In the genomic region with DNA sequence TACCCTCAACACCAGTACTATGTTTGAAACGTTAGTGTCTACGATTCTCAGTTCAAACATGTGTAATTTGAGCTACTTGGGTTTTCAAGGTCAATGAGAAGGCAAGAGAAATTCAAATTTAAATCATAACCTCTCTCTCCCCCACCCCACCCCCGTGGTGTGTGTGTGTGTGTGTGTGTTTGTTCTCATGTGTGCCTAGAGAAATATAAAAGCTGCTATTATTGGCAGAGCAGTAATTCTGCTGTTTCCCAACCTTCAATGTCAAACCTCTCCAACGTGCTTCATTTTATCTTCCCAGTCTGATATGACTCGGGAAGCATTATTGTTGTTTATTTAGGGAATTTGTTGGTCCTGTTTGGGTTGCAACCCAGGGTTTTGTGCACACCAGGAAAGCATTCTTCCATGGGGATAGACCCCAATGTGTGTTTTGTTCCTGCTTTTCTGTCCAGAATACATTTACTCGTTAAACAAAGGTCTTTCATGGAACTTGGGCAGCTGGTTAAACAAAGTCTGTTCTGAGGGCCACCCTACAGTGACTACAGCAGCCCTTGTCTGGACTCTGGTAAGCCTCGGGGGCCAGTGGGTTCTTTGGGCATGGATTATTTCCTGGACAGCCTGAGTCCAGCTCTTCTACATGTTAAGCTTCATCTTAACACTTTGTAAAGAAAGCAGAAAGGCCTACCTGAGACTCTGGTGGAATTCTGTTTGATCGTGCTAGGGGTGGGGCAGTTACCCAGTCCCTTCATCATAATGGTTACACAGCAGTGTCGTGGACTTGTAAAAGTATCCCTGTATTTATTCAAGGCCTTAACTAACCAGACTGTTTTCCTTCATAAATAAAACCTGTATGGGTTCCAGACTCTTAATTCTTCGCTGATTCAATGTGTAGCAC, we compare ENCODE assay signal across 16 mouse cellular contexts. TPM values are rescaled to one million over a fixed set of nuclear protein-coding genes. Genes with fewer than 3 reads are reported as not detected.
DNase-seq lines count a peak whose midpoint lies in the region; ATAC-seq lines count a peak whose summit lies in the region.
"Had no signal": no experiment of that assay in that cellular context is flagged by ENCODE, and none has a peak within 500 bp of the region (broad histone marks: within the 10 kb centered on the region; RNA-seq: fewer than 3 reads in every experiment).

No protein-coding gene starts in this region.

- no peaks in the 10 kb centered on the region for H3K36me3 ChIP-seq in heart, embryonic 14.5 days (ENCODE audit: control insufficient read depth, insufficient read depth, low read length)
- H3K36me3 ChIP-seq in limb, embryonic 12.5 days, result no peaks in the 10 kb centered on the region
- H3K36me3 ChIP-seq in limb, embryonic 10.5 days, result no peaks in the 10 kb centered on the region
- no peaks in the 10 kb centered on the region for H3K36me3 ChIP-seq in neural tube, embryonic 15.5 days
- H3K36me3 ChIP-seq: embryonic facial prominence, embryonic 12.5 days; forebrain, embryonic 10.5 days; kidney, embryonic 15.5 days had no signal

- no peak overlapping the region for H3K9ac ChIP-seq in heart, embryonic 14.5 days (ENCODE audit: low read length)
- no peak overlapping the region for H3K9ac ChIP-seq in limb, embryonic 12.5 days (replicated peaks)
- H3K9ac ChIP-seq in neural tube, embryonic 15.5 days (replicated peaks), result no peak overlapping the region
- H3K9ac ChIP-seq: embryonic facial prominence, embryonic 12.5 days; kidney, embryonic 15.5 days had no signal

- peak overlapping the region; percentile 94 to 96 for H3K27ac ChIP-seq in heart, embryonic 14.5 days (replicated peaks in 1 of 2; ENCODE audit: control insufficient read depth in 1 of 2, insufficient read depth in 1 of 2, low read depth in 2 of 2, low read length in 2 of 2)
- 0 out of 2 replicates have a peak overlapping the region, but pooled peaks have one; percentile 50 for H3K27ac ChIP-seq in limb, embryonic 12.5 days
- no peak overlapping the region for H3K27ac ChIP-seq in limb, embryonic 10.5 days
- 0 out of 2 replicates have a peak overlapping the region, but pooled peaks have one; percentile 20 for H3K27ac ChIP-seq in neural tube, embryonic 15.5 days (replicated peaks)
- H3K27ac ChIP-seq: embryonic facial prominence, embryonic 12.5 days; forebrain, embryonic 10.5 days had no signal

- ATAC-seq in heart, embryonic 14.5 days (ENCODE audit: insufficient number of reproducible peaks, insufficient read depth, low FRiP score, low read depth), result no peak
- ATAC-seq in limb, embryonic 12.5 days (ENCODE audit: insufficient number of reproducible peaks, insufficient read depth, low FRiP score, low TSS enrichment, low read depth), result no peak
- no peak for ATAC-seq in neural tube, embryonic 15.5 days (ENCODE audit: low FRiP score)
- ATAC-seq: activated CD4-positive, CD25-positive, alpha-beta regulatory T cell, adult 4 months had no signal

- peaks cover 24 to 28% of the 10 kb centered on the region in 2 experiments for H3K4me1 ChIP-seq in heart, embryonic 14.5 days (ENCODE audit: control insufficient read depth in 2 of 2, insufficient read depth in 2 of 2, low read length in 2 of 2)
- H3K4me1 ChIP-seq in limb, embryonic 12.5 days (replicated peaks), result peaks cover 18% of the 10 kb centered on the region
- H3K4me1 ChIP-seq in limb, embryonic 10.5 days, result peaks cover 20% of the 10 kb centered on the region
- 0 out of 2 replicates have a peak, but pooled peaks cover 2% of the 10 kb centered on the region for H3K4me1 ChIP-seq in neural tube, embryonic 15.5 days

- H3K9me3 ChIP-seq in heart, embryonic 14.5 days (ENCODE audit: control insufficient read depth, low read length), result no peaks in the 10 kb centered on the region
- no peaks in the 10 kb centered on the region for H3K9me3 ChIP-seq in limb, embryonic 12.5 days
- no peaks in the 10 kb centered on the region for H3K9me3 ChIP-seq in limb, embryonic 10.5 days (replicated peaks)
- no peaks in the 10 kb centered on the region for H3K9me3 ChIP-seq in neural tube, embryonic 15.5 days (replicated peaks)
- H3K9me3 ChIP-seq: embryonic facial prominence, embryonic 12.5 days; forebrain, embryonic 10.5 days; kidney, embryonic 15.5 days had no signal

- WGBS in heart, embryonic 14.5 days, result 46% methylated on average over 10 of the region's 10 CpGs
- 65% methylated on average over 10 of the region's 10 CpGs for WGBS in limb, embryonic 12.5 days
- 81% methylated on average over 10 of the region's 10 CpGs for WGBS in limb, embryonic 10.5 days
- 56% methylated on average over 10 of the region's 10 CpGs for WGBS in neural tube, embryonic 15.5 days

- DNase-seq in heart, adult 9 months (ENCODE audit: low spot score in 2 of 2), result no peak
- no peak for DNase-seq in limb, embryonic 10.5 days (ENCODE audit: low spot score)
- no peak for DNase-seq in neural tube, embryonic 10.5 days (ENCODE audit: extremely low spot score, low spot score)
- DNase-seq in embryo, embryonic 10.5 days (ENCODE audit: low spot score), result no peak
- DNase-seq: adrenal gland, postnatal 36 days; cerebellum, postnatal 25 days; right cerebral cortex, postnatal 4 days; thymus, postnatal 25 days had no signal

- no peak overlapping the region for H3K4me3 ChIP-seq in heart, embryonic 14.5 days (ENCODE audit: control insufficient read depth in 1 of 2, insufficient read depth in 1 of 2, low read depth in 1 of 2, low read length in 2 of 2)
- no peak overlapping the region for H3K4me3 ChIP-seq in limb, embryonic 12.5 days (replicated peaks)
- H3K4me3 ChIP-seq in limb, embryonic 10.5 days, result no peak overlapping the region
- H3K4me3 ChIP-seq in neural tube, embryonic 15.5 days (replicated peaks), result no peak overlapping the region
- H3K4me3 ChIP-seq: embryonic facial prominence, embryonic 12.5 days; forebrain, embryonic 10.5 days; kidney, embryonic 15.5 days had no signal

- no peak overlapping the region for H3K4me2 ChIP-seq in heart, embryonic 14.5 days (ENCODE audit: low read length)
- no peak overlapping the region for H3K4me2 ChIP-seq in limb, embryonic 12.5 days
- H3K4me2 ChIP-seq in neural tube, embryonic 15.5 days, result no peak overlapping the region
- H3K4me2 ChIP-seq: embryonic facial prominence, embryonic 12.5 days; kidney, embryonic 15.5 days; liver, embryonic 11.5 days had no signal

- H3K27me3 ChIP-seq in heart, embryonic 14.5 days (ENCODE audit: control insufficient read depth, insufficient read depth, low read length), result no peaks in the 10 kb centered on the region
- no peaks in the 10 kb centered on the region for H3K27me3 ChIP-seq in limb, embryonic 12.5 days
- H3K27me3 ChIP-seq in limb, embryonic 10.5 days (ENCODE audit: low read depth, poor library complexity, severe bottlenecking), result no peaks in the 10 kb centered on the region
- H3K27me3 ChIP-seq in neural tube, embryonic 15.5 days (replicated peaks), result no peaks in the 10 kb centered on the region
- H3K27me3 ChIP-seq: embryonic facial prominence, embryonic 12.5 days; kidney, embryonic 15.5 days had no signal

RNA-seq across cellular contexts. Expression of gene Tmem170b, which starts 39.1 kb away (rescaled TPM):
- polyA plus RNA-seq in heart, embryonic 14.5 days (2014; fragmentation: Nextera tagmentation; extraction: Ambion mirVana), result 21.1 and 22.2 TPM in 2 replicates
- polyA plus RNA-seq in limb, embryonic 12.5 days (2016; fragmentation: Nextera tagmentation; extraction: Ambion mirVana), result 10.7 and 10.9 TPM in 2 replicates
- 4.4 and 7.2 TPM in 2 replicates for polyA plus RNA-seq in limb, embryonic 10.5 days (2016; fragmentation: Nextera tagmentation; extraction: Ambion mirVana)
- polyA plus RNA-seq in neural tube, embryonic 15.5 days (2015; fragmentation: Nextera tagmentation; extraction: Ambion mirVana), result 34.1 and 38.0 TPM in 2 replicates
